Mouse (Mus musculus): ENCODE data around the gene Bpgm. TPM values are rescaled to one million over a fixed set of nuclear protein-coding genes. Genes with fewer than 3 reads are reported as not detected.

The Bpgm gene
- polyA plus RNA-seq, 1 experiment from 2014 or later = 76.8 TPM

DNA sequence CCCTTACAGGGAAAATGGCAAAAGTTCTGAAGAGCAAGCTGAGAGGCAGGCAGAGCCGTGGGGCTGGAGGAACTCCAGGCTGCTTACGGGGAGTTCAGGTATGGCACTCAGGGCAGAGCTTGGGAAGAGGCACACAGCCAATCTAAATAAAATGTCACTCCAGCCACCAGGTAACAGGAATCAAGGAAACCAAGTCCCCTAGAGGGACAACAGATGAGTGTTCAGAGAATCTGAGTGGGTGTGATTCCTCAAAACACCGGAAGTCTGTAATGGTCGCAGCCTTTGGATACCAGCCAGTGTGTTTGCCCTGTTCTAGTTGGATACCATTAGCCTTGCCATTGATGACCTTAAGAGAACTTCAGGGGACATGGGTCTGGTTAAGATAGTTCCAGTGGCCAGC is 66.9 kb downstream of the Bpgm start:
- Histone ChIP-seq H3K4me2 (replicated peaks) (no peak overlapping the region), H3K27me3 (no peaks in the 10 kb centered on the region), H3K9me3 (no peaks in the 10 kb centered on the region), H3K4me1 (peaks cover 9% of the 10 kb centered on the region; the same call in 1 of the 2 replicates), H3K36me3 (no peaks in the 10 kb centered on the region), H3K27ac (replicated peaks) (no peak overlapping the region), H3K4me3 (no peak overlapping the region), H3K9ac (replicated peaks) (no peak overlapping the region)
- 89% methylated on average over 4 of the region's 4 CpGs for WGBS
- no peak for ATAC-seq (ENCODE audit: low FRiP score, low read depth)

DNA sequence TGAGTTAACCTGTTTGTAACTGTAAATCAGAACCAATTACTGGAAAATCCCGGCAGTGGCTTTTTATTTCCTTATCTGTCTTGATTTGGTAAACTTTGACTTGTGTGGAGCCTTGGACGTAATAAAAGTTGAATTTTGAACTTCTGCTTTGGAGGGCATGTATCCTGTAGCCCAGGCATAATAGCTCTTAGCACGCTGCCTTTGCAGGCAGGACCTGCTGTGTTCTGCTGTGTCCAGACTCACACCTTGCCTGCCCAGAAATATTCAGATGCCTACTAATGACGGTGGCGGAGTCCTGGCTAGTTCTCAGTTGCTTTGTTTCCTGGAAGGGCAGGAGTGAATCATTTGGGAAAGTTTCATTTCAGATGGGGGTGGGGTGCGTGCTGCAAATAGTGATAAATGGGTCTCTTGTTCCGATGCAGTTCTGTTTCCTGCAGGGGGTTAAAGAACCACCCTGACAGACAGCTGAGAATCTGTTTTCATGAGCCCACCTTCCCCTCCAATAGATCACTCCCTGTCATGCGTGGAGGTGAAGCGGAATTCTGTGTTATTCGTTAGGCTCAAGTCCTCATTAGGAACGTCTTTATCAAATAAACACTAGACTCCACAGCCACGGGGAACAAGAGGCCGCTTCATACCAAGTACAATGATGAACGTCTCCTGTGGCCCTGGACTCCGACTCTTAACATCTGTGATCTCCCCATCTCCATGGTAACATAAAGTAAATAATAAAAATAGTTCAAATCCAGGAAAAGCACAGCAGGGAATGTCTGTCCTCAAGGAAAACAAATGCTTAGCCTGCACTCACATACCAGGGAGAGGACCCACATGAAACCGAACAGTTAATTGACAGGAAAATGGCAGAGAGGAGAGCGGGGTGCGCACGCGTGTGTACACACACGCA is 67.5 kb downstream of the Bpgm start:
- Histone ChIP-seq H3K36me3 (no peaks in the 10 kb centered on the region), H3K27me3 (no peaks in the 10 kb centered on the region), H3K4me3 (no peak overlapping the region), H3K9me3 (no peaks in the 10 kb centered on the region), H3K4me1 (peaks cover 12% of the 10 kb centered on the region; the same call in 1 of the 2 replicates), H3K9ac (replicated peaks) (no peak overlapping the region), H3K27ac (replicated peaks) (no peak overlapping the region), H3K4me2 (replicated peaks) (no peak overlapping the region)
- ATAC-seq (ENCODE audit: low FRiP score, low read depth) = no peak
- WGBS = 58% methylated on average over 17 of the region's 21 CpGs

DNA sequence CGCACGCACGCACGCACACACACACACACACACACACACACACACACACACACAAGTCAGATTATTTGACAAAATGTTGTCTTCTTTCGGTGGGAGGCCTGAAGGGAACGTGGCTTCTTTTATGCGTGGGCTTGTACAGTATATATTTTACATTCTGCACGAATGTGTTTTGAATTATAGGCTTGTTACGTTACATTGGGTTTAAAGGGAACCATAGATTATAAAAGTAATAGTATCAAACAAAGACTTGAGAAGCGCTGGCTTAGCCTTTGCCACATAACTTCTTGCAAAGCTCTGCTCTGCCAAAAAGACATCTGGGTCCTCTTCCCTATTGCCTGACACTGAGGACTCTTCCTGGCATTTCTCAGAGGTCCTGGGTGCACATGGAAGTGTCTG is 68.2 kb downstream of the Bpgm start:
- no peaks in the 10 kb centered on the region for H3K9me3 ChIP-seq
- H3K27ac ChIP-seq (replicated peaks) = no peak overlapping the region
- peaks cover 13% of the 10 kb centered on the region; the same call in 1 of the 2 replicates for H3K4me1 ChIP-seq
- no peaks in the 10 kb centered on the region for H3K36me3 ChIP-seq
- no peak overlapping the region for H3K9ac ChIP-seq (replicated peaks)
- H3K4me2 ChIP-seq (replicated peaks) = no peak overlapping the region
- 84% methylated on average over 10 of the region's 10 CpGs for WGBS
- no peak overlapping the region for H3K4me3 ChIP-seq
- H3K27me3 ChIP-seq = no peaks in the 10 kb centered on the region
- ATAC-seq (ENCODE audit: low FRiP score, low read depth) = no peak

DNA sequence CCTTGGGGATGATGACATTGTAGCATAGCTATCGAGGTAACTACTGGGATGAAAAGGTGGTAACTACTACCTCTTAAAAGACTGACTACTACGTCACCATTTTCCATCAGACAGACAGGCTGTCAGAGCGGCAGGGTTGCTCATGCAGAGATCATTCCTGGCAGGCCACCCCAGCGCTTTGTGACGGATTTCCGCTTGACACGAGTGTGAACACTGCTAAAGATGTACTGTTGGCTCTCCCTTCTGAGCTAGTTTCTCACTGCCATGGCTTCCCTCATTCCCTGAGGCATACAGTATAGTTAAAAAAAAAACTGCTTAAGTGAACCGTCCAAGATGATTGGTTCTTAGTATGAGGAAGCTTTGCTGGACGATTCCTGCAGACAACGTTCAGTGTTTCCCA is 69.3 kb downstream of the Bpgm start:
- H3K9me3 ChIP-seq = no peaks in the 10 kb centered on the region
- no peak overlapping the region for H3K4me3 ChIP-seq
- no peak overlapping the region for H3K4me2 ChIP-seq (replicated peaks)
- H3K9ac ChIP-seq (replicated peaks) = no peak overlapping the region
- no peak for ATAC-seq (ENCODE audit: low FRiP score, low read depth)
- no peak overlapping the region for H3K27ac ChIP-seq (replicated peaks)
- H3K36me3 ChIP-seq = no peaks in the 10 kb centered on the region
- WGBS = 79% methylated on average over 10 of the region's 10 CpGs
- peaks cover 13% of the 10 kb centered on the region; the same call in 1 of the 2 replicates for H3K4me1 ChIP-seq
- no peaks in the 10 kb centered on the region for H3K27me3 ChIP-seq

DNA sequence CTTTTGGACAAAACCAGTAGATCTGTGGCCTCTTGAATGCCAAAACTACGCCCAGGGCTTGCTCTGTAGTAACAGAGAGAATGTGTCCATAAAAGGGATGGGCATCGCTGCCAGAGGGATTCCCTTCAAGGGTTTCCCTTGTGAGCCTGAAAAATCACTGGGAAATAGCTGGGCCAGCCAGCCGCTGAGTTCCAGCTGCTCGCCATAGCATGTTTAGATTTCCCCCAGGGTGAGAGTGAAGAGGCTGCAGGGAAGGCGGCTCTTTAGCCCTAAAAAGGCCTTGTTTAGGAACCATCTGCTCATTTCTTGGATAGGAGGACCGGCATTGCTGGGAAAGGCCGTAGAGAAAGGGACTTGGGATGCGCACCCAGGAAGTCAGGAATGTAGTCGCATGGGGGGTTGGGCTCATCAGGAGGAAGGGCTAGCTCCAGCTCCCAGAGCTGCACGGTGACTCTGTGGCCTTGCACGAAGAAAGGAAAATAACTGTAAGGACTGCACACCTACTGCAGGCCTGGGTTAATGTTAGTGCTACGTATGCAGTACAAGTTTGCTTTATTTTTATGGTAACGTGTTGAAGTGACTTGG is 72.5 kb downstream of the Bpgm start:
- H3K36me3 ChIP-seq = no peaks in the 10 kb centered on the region
- WGBS = 56% methylated on average over 13 of the region's 13 CpGs
- ATAC-seq (ENCODE audit: low FRiP score, low read depth) = no peak
- no peak overlapping the region for H3K4me2 ChIP-seq (replicated peaks)
- no peak overlapping the region for H3K27ac ChIP-seq (replicated peaks)
- H3K9me3 ChIP-seq = no peaks in the 10 kb centered on the region
- peaks cover 11% of the 10 kb centered on the region; the same call in 1 of the 2 replicates for H3K4me1 ChIP-seq
- H3K4me3 ChIP-seq = no peak overlapping the region
- no peak overlapping the region for H3K9ac ChIP-seq (replicated peaks)
- no peaks in the 10 kb centered on the region for H3K27me3 ChIP-seq

DNA sequence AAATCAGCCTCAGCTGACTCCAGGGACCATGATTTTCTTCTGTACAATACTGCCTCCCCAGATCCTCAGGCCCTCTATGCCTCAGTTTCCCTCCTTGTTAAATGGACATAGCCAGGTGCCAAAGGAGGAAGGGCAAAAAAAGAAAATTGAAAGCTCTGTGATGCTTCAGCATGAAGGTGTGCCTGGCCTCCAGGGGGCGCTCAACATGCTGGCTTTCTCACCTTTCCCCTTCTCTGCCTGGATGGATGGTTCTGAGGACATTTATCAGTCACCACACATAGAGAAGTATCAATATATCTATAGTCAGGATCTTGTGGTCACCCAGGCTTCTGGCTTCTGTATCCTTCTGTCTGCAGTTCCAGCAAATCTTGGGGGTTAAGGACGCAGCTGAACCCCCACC is 73.0 kb downstream of the Bpgm start:
- Histone ChIP-seq H3K9me3 (no peaks in the 10 kb centered on the region), H3K4me2 (replicated peaks) (no peak overlapping the region), H3K4me1 (peaks cover 6% of the 10 kb centered on the region; the same call in 1 of the 2 replicates), H3K9ac (replicated peaks) (no peak overlapping the region), H3K27ac (replicated peaks) (no peak overlapping the region), H3K4me3 (no peak overlapping the region), H3K36me3 (no peaks in the 10 kb centered on the region), H3K27me3 (no peaks in the 10 kb centered on the region)
- ATAC-seq (ENCODE audit: low FRiP score, low read depth) = no peak
- 36% methylated on average over 2 of the region's 2 CpGs for WGBS

DNA sequence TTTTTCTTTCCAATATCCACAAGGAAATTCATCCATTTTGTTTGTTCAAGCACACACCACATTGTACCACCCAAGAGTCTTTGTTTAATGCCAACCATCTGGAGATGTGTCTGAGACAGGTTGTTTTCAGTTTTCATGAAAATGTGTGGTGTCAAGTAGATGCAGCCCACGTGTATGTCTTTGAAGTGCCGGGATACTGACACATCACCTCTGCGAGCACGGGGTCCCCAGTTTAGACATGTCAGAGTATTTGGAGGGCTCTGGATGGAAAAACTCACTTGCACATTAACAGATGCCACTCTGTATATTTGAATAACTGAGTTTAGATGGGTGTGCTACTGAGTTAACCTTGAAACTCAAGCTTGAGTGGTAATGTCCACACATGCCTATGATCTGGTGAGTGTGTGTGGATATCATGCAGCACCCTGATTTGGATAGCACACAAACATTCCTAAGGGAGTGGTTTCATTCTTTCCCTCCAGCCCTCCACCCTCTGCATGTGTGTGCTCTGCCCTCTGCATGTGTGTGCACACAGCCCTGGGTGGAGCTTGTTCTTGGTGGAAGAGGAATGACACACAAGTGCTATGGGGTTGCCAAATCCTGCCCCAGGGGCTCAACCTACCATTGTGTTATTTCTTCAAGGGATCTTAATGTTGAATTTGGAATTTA is 76.6 kb downstream of the Bpgm start:
- H3K36me3 ChIP-seq = no peaks in the 10 kb centered on the region
- H3K4me1 ChIP-seq = 0 out of 2 replicates have a peak, but pooled peaks cover 4% of the 10 kb centered on the region
- no peak for ATAC-seq (ENCODE audit: low FRiP score, low read depth)
- H3K4me3 ChIP-seq = no peak overlapping the region
- no peak overlapping the region for H3K4me2 ChIP-seq (replicated peaks)
- H3K27me3 ChIP-seq = no peaks in the 10 kb centered on the region
- H3K9ac ChIP-seq (replicated peaks) = no peak overlapping the region
- no peaks in the 10 kb centered on the region for H3K9me3 ChIP-seq
- H3K27ac ChIP-seq (replicated peaks) = no peak overlapping the region
- WGBS = 86% methylated on average over 4 of the region's 4 CpGs

DNA sequence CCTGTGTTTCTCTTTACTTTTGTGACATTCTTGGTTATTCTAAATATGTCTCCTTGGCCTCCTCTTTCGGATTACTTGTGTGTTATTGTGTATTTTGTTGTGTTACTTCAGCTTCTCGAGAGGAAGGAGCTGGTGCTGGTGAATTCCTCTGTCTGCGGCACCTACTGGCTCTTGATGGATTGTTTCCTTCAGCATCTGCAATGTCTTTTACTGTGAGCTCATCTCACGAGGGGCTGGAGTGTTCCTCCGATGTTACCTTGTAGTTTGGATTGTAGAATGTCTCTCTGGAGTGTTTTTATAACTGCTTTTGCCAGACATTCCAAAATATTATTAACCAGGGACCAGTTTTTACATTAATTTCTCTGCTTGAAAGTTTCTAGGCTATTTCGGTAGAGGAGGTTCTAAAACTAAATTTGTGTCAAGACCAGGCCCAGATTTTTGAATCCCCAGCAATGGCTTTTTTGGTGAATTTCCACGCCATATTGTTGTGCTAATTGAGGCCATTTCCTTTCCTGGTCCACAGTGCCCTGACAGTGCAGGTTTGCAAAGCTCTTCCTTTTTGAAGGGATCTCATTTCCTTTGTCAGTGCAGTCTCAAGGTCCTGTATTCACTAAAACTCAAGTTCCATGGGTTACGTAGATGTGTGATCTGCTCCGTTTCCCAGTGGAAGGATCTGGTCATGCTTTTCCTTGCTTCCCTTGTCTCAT is 78.4 kb downstream of the Bpgm start:
- Histone ChIP-seq H3K36me3 (no peaks in the 10 kb centered on the region), H3K9ac (replicated peaks) (no peak overlapping the region), H3K27ac (replicated peaks) (no peak overlapping the region), H3K4me1 (no peaks in the 10 kb centered on the region), H3K9me3 (no peaks in the 10 kb centered on the region), H3K27me3 (no peaks in the 10 kb centered on the region), H3K4me2 (replicated peaks) (no peak overlapping the region), H3K4me3 (no peak overlapping the region)
- ATAC-seq (ENCODE audit: low FRiP score, low read depth) = no peak
- WGBS = 85% methylated on average over 9 of the region's 9 CpGs

Other genes with a start within 250 kb of the Bpgm start
- 155 and 173 TPM in 2 replicates for gene Akr1b3, start 158.7 kb upstream of the Bpgm start, polyA plus RNA-seq (2016; fragmentation: Nextera tagmentation; extraction: Ambion mirVana)
- 15.7 and 18.3 TPM in 2 replicates for gene Akr1b8, start 122.1 kb upstream of the Bpgm start, polyA plus RNA-seq (2016; fragmentation: Nextera tagmentation; extraction: Ambion mirVana)
- gene Akr1b10, start 92.0 kb upstream of the Bpgm start, polyA plus RNA-seq (2016; fragmentation: Nextera tagmentation; extraction: Ambion mirVana) = 10.1 and 12.1 TPM in 2 replicates
- not detected in 2 replicates for gene Akr1b7, start 63.9 kb upstream of the Bpgm start, polyA plus RNA-seq (2016; fragmentation: Nextera tagmentation; extraction: Ambion mirVana)
- 122 and 157 TPM in 2 replicates for gene Cald1, start 122.3 kb downstream of the Bpgm start, polyA plus RNA-seq (2016; fragmentation: Nextera tagmentation; extraction: Ambion mirVana)